Mouse (Mus musculus): ENCODE measurements around the gene Tmem217. TPM values are rescaled to one million over a fixed set of nuclear protein-coding genes. Genes with fewer than 3 reads are reported as not detected.
A peak's percentile ranks its signal among the peaks of the same experiment; 100 is the strongest.

Gene Tmem217
- polyA plus RNA-seq, 1 experiment from 2014 or later: 0.89 TPM

DNA sequence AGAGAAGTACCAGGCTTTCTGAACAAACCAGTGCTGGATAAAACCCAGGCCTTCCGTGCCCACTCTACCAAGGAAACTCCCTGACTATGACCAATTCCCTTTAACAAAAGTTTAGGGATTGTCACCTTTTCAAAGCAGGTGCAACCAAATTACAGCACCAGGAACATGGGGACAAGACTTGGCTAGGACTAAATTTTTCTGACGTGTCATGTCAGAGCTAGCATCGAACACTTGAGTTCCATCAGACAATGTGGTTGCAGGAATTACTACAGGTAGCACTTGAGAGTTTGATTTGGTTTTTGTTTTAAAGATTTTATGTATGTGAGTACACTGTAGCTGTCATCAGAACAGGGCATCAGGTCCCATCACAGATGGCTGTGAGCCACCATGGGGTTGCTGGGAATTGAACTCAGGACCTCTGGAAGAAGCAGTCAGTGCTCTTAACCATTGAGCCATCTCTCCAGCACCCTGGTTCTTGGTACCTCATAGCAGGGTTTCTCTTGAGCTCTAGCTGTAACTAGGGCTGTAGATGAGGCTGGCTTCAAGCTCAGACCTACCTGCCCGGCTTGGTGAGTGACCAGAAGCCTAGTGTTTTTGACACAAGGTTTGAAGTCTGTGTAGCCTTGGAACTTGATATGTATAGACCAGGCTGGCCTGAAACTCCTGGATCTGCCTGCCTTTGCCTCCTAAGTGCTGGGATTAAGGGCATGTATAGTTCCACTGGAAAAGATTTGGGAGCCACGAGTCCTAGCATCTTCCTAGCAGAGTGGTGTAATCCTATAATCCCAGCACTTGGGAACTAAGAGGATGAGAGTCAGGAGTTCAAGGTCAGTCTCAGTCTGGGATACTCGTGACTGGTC is 55.7 kb downstream of the Tmem217 start:
- H3K4me2 ChIP-seq (ENCODE audit: low read length): no peak overlapping the region
- no peak overlapping the region for H3K4me3 ChIP-seq (ENCODE audit: low read depth, low read length)
- ATAC-seq: no peak
- peaks cover 2% of the 10 kb centered on the region; the same call in 1 of the 2 replicates for H3K36me3 ChIP-seq (ENCODE audit: control insufficient read depth, insufficient read depth, low read length)
- H3K27me3 ChIP-seq (ENCODE audit: control insufficient read depth, insufficient read depth, low read depth, low read length): no peaks in the 10 kb centered on the region
- H3K27ac ChIP-seq (ENCODE audit: low read length): no peak overlapping the region
- 73% methylated on average over 6 of the region's 6 CpGs for WGBS
- peaks cover 14% of the 10 kb centered on the region for H3K4me1 ChIP-seq (ENCODE audit: control insufficient read depth, insufficient read depth, low read length)
- H3K9me3 ChIP-seq (replicated peaks; ENCODE audit: control insufficient read depth, low read length, poor library complexity, severe bottlenecking): no peaks in the 10 kb centered on the region
- H3K9ac ChIP-seq (ENCODE audit: low read depth, low read length): no peak overlapping the region

DNA sequence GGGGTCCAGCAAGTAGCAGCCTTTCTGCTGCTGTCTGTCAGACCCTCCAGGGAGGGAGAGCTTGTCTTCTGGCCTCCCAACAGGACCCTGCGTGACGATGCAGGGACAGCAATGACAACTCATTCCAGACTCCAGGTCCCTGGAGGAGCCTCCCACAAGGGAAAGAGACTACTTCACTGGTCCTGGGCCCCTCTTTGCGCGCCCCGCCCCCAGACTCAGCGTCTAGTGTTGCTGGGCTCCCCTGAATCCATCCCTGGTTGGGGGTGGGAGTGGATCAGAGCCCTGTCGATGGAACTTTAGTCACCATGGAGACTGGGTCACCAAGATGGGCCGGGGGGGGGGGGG is 57.5 kb downstream of the Tmem217 start:
- Histone ChIP-seq H3K4me1 (ENCODE audit: control insufficient read depth, insufficient read depth, low read length) (peaks cover 14% of the 10 kb centered on the region), H3K27me3 (ENCODE audit: control insufficient read depth, insufficient read depth, low read depth, low read length) (no peaks in the 10 kb centered on the region), H3K27ac (ENCODE audit: low read length) (no peak overlapping the region), H3K4me2 (ENCODE audit: low read length) (no peak overlapping the region), H3K36me3 (ENCODE audit: control insufficient read depth, insufficient read depth, low read length) (peaks cover 2% of the 10 kb centered on the region; the same call in 1 of the 2 replicates), H3K9ac (ENCODE audit: low read depth, low read length) (no peak overlapping the region), H3K9me3 (replicated peaks; ENCODE audit: control insufficient read depth, low read length, poor library complexity, severe bottlenecking) (no peaks in the 10 kb centered on the region), H3K4me3 (ENCODE audit: low read depth, low read length) (no peak overlapping the region)
- WGBS: 62% methylated on average over 6 of the region's 8 CpGs
- ATAC-seq: no peak

DNA sequence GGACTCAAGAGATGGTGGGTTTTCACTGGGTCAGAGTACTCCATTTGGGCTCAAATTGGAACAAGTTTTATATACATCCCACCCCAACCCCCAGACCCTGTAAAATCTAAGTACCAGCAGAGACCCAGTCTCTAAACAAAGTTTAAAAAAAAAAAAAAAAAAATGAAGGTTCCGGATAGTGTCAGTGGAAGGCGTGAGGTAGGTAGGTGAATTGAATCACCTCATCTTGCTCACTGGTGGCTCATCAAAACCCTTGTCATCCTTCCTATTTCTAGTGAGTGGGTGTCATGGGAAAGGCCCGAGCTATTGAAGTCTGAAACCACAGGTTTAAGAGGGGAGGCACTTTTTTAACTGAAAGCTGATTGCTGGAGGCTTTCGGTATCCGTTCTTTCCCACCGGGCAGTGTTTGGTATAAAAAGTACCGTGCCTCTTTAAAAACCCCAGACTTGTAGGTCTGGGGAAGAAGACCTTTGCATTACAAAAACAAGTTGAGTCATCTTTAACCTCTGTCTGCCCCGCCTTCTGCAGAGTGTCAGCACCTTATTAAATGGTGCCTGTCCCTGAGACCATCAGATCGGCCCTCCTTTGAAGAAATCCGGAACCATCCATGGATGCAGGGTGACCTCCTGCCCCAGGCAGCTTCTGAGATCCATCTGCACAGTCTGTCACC is 58.0 kb downstream of the Tmem217 start:
- no peak overlapping the region for H3K4me3 ChIP-seq (ENCODE audit: low read depth, low read length)
- H3K9ac ChIP-seq (ENCODE audit: low read depth, low read length): no peak overlapping the region
- no peak overlapping the region for H3K4me2 ChIP-seq (ENCODE audit: low read length)
- WGBS: 66% methylated on average over 10 of the region's 10 CpGs
- H3K27ac ChIP-seq (ENCODE audit: low read length): no peak overlapping the region
- H3K36me3 ChIP-seq (ENCODE audit: control insufficient read depth, insufficient read depth, low read length): peaks cover 2% of the 10 kb centered on the region; the same call in 1 of the 2 replicates
- H3K4me1 ChIP-seq (ENCODE audit: control insufficient read depth, insufficient read depth, low read length): peaks cover 15% of the 10 kb centered on the region
- no peaks in the 10 kb centered on the region for H3K27me3 ChIP-seq (ENCODE audit: control insufficient read depth, insufficient read depth, low read depth, low read length)
- ATAC-seq: no peak
- no peaks in the 10 kb centered on the region for H3K9me3 ChIP-seq (replicated peaks; ENCODE audit: control insufficient read depth, low read length, poor library complexity, severe bottlenecking)

DNA sequence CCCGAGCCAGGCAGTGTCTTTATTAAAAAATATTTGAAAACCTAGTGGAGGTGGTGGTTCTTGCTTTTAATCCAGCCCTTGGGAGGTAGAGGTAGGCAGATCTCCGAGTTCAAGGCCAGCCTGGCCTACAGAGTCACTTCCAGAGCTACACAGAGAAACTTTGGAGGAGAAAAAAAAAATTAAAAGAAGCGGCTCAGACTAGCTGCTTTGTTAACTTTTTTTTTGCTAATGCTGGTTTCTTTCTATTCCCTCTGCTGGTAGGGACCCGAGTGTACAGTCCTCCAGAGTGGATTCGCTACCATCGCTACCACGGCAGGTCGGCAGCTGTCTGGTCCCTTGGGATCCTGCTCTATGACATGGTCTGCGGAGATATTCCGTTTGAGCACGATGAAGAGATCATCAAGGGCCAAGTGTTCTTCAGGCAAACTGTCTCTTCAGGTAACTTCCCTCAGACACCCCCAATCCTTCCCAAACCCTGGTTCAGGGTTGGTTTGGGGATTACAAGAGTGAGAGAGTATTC is 58.7 kb downstream of the Tmem217 start:
- peak overlapping the region; percentile 92 for H3K4me2 ChIP-seq (ENCODE audit: low read length)
- H3K27me3 ChIP-seq (ENCODE audit: control insufficient read depth, insufficient read depth, low read depth, low read length): no peaks in the 10 kb centered on the region
- H3K27ac ChIP-seq (ENCODE audit: low read length): no peak overlapping the region
- H3K9ac ChIP-seq (ENCODE audit: low read depth, low read length): no peak overlapping the region
- H3K4me3 ChIP-seq (ENCODE audit: low read depth, low read length): no peak overlapping the region
- H3K9me3 ChIP-seq (replicated peaks; ENCODE audit: control insufficient read depth, low read length, poor library complexity, severe bottlenecking): no peaks in the 10 kb centered on the region
- 67% methylated on average over 11 of the region's 11 CpGs for WGBS
- H3K4me1 ChIP-seq (ENCODE audit: control insufficient read depth, insufficient read depth, low read length): peaks cover 19% of the 10 kb centered on the region
- ATAC-seq: no peak
- H3K36me3 ChIP-seq (ENCODE audit: control insufficient read depth, insufficient read depth, low read length): peaks cover 2% of the 10 kb centered on the region; the same call in 1 of the 2 replicates

DNA sequence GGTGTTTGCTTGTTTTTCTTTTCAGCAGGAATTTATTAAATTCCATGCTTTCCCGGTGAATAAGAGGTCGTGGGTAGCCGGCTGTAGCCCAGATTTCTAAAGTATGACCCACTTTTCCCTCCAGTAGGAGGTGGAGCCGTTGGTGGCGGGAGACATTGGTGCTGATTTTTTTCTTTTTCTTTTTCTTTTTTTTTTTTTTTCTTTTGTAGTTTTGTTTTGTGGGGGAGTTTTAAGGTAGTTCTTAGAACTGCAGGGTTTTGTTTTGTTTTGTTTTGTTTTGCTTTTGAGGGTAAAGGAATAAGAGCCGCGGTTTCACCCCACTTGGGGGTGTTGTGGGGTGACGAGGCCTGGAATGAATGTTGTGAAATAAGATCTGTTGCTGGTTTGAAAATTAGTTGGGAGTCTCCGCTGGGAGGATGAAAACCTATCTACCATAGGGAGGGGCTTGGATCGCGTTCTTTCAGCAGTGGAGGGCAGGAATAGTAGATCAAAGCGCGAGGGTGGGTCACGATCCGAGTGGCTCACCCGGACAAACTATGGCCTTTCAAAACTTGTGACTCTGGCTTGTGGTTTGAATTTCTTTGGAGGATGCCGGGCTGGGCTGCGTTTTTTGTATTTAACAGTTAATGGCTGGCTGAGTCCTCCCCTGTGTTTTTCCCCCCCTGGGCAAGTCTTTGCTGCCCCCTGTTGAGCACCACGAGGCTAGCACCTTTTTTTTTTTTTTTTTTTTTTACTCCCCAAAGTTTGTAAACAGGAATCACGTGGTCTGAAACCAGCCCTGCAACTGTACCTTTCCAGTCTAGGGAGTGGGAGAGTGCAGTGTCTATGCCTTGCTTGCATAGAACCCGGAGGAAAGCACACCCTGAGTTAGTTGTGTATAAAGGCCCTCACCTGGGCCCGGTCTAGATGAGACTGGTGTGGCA is 59.7 kb downstream of the Tmem217 start:
- peaks cover 2% of the 10 kb centered on the region; the same call in 1 of the 2 replicates for H3K36me3 ChIP-seq (ENCODE audit: control insufficient read depth, insufficient read depth, low read length)
- peaks cover 19% of the 10 kb centered on the region for H3K4me1 ChIP-seq (ENCODE audit: control insufficient read depth, insufficient read depth, low read length)
- H3K9ac ChIP-seq (ENCODE audit: low read depth, low read length): peak overlapping the region; percentile 86
- peak overlapping the region; percentile 92 for H3K4me2 ChIP-seq (ENCODE audit: low read length)
- no peaks in the 10 kb centered on the region for H3K27me3 ChIP-seq (ENCODE audit: control insufficient read depth, insufficient read depth, low read depth, low read length)
- 2% methylated on average over 22 of the region's 22 CpGs for whole genome bisulfite sequencing
- ATAC-seq: no peak
- no peak overlapping the region; the same call in 1 of the 2 replicates for H3K27ac ChIP-seq (ENCODE audit: low read length)
- no peaks in the 10 kb centered on the region for H3K9me3 ChIP-seq (replicated peaks; ENCODE audit: control insufficient read depth, low read length, poor library complexity, severe bottlenecking)
- peak overlapping the region; percentile 62 for H3K4me3 ChIP-seq (ENCODE audit: low read depth, low read length)

DNA sequence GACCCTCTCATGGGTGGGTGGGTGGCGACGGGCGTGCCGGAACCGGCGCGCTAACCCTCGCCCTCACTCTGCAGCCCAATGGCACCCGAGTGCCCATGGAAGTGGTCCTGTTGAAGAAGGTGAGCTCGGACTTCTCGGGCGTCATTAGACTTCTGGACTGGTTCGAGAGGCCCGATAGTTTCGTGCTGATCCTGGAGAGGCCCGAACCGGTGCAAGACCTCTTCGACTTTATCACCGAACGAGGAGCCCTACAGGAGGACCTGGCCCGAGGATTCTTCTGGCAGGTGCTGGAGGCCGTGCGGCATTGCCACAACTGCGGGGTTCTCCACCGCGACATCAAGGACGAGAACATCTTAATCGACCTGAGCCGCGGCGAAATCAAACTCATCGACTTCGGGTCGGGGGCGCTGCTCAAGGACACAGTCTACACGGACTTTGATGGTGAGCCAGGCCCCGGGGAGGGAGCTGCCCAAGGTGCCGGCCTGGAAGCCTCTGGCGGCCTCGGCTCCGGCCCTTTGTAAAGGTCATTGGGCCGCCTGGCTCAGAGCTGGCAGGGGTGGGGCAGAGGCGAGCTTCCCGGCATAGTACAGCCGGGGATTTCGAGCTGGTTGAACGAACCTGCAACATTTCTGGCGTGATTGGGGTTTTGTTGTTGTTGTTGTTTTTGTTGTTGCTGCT is 60.5 kb downstream of the Tmem217 start:
- Histone ChIP-seq H3K4me2 (ENCODE audit: low read length) (peak overlapping the region; percentile 92), H3K4me1 (ENCODE audit: control insufficient read depth, insufficient read depth, low read length) (peaks cover 19% of the 10 kb centered on the region), H3K36me3 (ENCODE audit: control insufficient read depth, insufficient read depth, low read length) (peaks cover 2% of the 10 kb centered on the region; the same call in 1 of the 2 replicates), H3K9ac (ENCODE audit: low read depth, low read length) (peak overlapping the region; percentile 86), H3K4me3 (ENCODE audit: low read depth, low read length) (peak overlapping the region; percentile 62), H3K27ac (ENCODE audit: low read length) (peak overlapping the region; percentile 85), H3K27me3 (ENCODE audit: control insufficient read depth, insufficient read depth, low read depth, low read length) (no peaks in the 10 kb centered on the region), H3K9me3 (replicated peaks; ENCODE audit: control insufficient read depth, low read length, poor library complexity, severe bottlenecking) (no peaks in the 10 kb centered on the region)
- ATAC-seq: peak; percentile 19; the same call in 1 of the 2 replicates
- WGBS: under 1% methylated on average over 47 of the region's 48 CpGs

DNA sequence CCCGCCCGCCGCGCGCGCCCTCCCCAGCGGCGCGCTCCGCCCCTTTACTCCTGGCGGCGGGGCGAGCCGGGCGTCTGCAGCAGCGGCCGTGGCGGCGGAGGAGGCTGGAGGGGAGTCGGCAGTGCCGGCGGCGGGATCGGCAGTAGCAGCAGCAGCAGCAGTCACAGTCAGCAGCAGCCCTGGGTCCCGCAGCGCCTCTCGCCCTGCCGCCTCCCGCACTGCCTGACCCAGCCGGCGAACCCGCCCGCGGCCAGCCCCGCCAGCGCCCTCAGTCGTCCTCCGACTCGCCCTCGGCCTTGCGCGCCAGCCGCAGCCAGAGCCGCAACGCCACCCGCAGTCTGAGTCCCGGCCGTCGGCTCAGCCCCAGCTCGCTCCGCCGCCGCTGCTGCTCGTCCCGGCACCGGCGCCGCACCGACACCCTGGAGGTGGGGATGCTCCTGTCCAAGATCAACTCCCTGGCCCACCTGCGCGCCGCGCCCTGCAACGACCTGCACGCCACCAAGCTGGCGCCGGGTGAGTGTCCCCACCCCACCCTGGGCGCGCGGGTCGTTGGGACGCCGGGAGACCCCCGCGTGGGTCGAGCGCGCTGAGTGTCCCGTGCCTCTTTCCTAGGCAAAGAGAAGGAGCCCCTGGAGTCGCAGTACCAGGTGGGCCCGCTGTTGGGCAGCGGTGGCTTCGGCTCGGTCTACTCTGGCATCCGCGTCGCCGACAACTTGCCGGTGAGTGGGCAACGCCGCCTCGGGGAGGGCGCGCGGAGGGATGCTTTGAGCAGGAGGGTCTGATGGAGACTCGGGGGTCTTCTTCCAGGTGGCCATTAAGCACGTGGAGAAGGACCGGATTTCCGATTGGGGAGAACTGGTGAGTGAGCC is 61.2 kb downstream of the Tmem217 start, which contains the start of gene Pim1:
TSS of gene Pim1 (plus strand) at position 41 of the 869 bp plus-strand sequence.
- peak within 1 kb of the TSS; percentile 90 for H3K27ac ChIP-seq (ENCODE audit: low read length)
- peaks cover 2% of the 10 kb centered on the region; the same call in 1 of the 2 replicates for H3K36me3 ChIP-seq (ENCODE audit: control insufficient read depth, insufficient read depth, low read length)
- no peaks in the 10 kb centered on the region for H3K9me3 ChIP-seq (replicated peaks; ENCODE audit: control insufficient read depth, low read length, poor library complexity, severe bottlenecking)
- no peaks in the 10 kb centered on the region for H3K27me3 ChIP-seq (ENCODE audit: control insufficient read depth, insufficient read depth, low read depth, low read length)
- peak within 1 kb of the TSS; percentile 62 for H3K4me3 ChIP-seq (ENCODE audit: low read depth, low read length)
- peaks cover 19% of the 10 kb centered on the region for H3K4me1 ChIP-seq (ENCODE audit: control insufficient read depth, insufficient read depth, low read length)
- WGBS: under 1% methylated on average over 75 of the region's 99 CpGs
- peak; percentile 82 for ATAC-seq
- H3K4me2 ChIP-seq (ENCODE audit: low read length): peak within 1 kb of the TSS; percentile 92
- peak within 1 kb of the TSS; percentile 86 for H3K9ac ChIP-seq (ENCODE audit: low read depth, low read length)

Data from midbrain, embryonic 16.5 days (tissue).